Mouse (Mus musculus) mesoderm, embryonic 11.5 days (tissue): ENCODE measurements around the gene Carns1.

Experiments
- DNase-seq: peaks from one replicate; pipeline ENCODE4 v3.0.0-alpha.2; 2012; ENCODE audit warnings: low read depth, low spot score

The Carns1 gene

DNA sequence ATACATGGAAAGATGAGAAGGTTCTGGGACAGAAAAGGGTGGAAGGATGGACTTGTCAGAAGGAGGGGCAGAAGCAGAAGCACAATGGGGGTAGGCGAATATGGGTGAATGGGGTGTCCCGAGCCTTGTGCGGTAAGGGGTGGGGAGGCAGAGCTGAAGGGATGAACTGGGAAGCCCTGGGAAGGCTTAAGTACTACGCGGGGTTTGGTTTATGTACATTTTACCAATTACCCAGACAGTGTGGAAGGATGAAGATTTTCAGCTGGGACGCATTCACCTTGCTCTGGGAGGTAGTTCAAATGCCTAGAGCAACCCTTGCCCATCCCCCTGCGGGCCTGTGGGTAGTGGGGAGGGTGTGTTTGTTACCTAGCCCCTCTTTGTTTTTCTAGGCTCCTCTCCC lies 26.9 kb upstream of the Carns1 start:
- no peak for DNase-seq

DNA sequence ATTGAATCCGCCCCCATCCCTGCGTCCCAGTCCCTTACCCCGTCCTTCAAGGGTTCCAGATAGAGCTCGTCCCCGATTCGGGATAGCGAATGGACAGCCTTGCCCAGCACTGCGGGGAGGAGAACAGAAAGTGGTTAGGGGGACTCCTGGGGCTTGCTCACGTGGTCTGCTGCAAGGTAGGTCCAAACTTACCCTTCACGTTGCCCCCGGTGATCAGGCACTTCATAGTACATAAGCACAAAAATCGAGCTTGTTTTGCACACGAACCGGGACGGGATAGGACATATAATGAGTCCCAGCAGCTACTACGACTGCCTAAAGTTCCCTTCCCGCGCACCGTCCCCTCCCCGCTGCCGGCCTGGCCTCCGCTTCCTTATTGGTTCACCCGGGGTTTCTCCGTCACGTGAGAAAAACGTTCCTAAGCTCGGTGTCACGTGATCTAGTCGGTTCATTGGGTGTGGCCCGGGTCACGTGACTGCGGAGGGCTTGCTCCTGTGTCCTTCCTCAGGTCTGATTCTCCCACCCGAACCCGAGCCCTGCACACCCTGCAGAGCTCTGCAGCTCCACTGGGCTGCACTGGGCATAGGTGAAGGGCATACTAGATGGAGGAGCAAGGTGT lies 26.1 kb upstream of the Carns1 start, which contains the start of gene Rad9a:
TSS of gene Rad9a (minus strand) at position 372 of the 619 bp plus-strand sequence.
- peak; percentile 97 for DNase-seq

DNA sequence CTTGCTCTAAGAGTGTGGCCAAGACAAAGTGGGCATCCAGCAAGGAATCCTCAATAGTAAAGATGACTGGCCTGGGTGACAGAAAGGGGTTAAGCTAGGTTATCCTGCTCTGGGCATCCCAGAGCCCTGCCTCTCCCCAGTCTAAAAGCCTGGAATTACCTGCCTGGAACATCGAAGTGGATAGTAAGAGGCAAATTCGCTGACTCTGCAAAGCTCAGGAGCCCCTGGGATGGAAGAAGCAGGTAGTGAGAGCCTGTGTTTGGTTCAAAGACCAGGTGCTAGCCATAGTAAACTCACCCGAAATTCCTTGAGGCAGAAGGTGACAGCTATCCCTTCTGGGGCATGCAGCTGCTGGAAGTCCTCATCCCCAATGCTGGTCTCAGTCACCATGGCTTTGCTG lies 21.9 kb upstream of the Carns1 start:
- DNase-seq, result no peak

DNA sequence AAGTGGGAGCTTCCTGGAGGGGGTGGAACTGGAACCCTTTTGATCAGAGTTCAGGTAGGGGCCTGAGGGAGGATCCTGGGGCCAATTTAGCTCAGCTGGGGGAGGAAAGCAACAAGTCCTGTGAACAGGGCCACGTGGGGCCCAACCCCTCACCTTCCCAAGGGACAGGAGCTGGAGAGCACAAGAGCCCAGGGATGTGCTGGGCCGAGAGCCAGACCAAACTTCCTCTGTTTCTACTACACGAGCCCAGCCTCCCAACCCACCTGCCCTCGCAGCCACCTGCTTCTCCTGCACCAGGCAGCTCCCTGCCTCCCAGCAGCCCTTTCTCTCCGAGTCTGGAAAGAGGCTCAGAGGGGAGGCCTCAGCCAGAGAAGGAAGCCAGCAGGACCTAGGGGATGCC lies 21.3 kb upstream of the Carns1 start:
- DNase-seq, result no peak

DNA sequence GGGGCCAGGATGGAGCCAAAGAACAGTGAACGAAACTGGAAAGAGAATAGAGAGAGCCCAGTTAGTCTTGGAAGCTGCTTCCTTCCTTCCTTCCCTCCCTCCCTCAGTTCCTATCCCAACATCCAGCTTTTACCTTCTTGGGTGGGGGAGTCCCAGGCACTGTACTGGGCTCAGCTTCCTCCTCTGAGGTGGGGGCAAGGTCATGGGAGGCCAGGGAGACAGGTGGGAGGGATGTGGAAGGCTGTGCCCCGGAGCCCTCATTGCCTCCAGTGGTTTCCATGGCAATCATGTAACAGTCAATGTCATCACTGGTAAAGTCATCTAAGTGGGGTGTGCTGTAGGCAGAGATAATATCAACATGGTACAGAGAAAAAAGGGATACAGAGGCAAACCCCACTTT lies 20.8 kb upstream of the Carns1 start:
- DNase-seq, result no peak

DNA sequence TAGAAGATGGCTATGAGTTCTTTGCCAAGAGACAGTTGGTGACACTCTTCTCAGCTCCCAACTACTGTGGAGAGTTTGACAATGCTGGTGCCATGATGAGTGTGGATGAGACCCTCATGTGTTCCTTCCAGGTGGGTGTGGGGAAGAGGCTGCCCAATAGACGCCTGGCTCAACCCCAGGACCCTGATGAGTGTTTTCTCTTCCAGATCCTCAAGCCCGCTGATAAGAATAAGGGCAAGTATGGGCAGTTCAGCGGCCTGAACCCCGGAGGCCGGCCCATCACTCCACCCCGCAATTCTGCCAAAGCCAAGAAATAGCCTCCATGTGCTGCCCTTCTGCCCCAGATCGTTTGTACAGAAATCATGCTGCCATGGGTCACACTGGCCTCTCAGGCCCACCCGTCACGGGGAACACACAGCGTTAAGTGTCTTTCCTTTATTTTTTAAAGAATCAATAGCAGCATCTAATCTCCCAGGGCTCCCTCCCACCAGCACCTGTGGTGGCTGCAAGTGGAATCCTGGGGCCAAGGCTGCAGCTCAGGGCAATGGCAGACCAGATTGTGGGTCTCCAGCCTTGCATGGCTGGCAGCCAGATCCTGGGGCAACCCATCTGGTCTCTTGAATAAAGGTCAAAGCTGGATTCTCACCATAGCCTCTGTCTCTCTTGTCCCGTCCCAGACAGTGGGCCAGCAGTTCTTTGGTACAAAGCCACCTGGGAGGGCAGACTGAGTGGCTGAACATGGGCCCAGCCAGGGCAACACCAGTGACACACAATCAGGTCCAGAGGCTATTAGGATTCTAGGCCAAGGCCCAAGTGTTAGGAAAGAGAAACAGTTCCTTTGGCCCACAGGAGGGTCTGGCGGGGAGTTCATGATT lies 19.7 kb upstream of the Carns1 start:
- DNase-seq, result no peak

DNA sequence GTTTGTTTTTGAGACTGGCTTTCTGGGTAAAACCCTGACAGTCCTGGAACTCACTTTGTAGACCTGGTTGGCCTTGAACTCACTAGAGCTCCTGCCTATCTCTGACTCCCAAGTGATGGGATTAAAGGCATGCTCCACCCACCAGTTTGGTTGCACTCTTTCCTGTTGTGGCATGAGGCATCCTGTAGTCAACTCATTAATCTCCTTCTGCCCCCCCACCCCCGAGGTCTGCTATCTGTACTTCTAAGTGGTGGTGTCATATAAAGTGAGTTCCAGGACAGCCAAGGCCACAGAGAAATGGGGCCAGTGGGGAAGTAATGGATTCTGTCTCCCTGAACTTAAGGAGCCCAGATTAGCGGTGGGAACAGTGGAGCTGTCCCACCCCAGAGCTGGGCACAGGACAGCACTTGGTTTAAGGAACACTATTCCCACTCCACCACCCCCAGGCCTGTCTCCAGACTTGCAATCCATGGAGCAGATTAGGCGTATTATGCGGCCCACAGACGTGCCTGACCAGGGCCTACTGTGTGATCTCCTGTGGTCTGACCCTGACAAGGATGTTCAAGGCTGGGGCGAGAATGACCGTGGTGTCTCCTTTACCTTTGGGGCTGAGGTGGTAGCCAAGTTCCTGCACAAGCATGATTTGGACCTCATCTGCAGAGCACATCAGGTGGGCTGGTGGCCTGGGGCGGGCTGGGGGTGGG lies 18.9 kb upstream of the Carns1 start:
- no peak for DNase-seq

DNA sequence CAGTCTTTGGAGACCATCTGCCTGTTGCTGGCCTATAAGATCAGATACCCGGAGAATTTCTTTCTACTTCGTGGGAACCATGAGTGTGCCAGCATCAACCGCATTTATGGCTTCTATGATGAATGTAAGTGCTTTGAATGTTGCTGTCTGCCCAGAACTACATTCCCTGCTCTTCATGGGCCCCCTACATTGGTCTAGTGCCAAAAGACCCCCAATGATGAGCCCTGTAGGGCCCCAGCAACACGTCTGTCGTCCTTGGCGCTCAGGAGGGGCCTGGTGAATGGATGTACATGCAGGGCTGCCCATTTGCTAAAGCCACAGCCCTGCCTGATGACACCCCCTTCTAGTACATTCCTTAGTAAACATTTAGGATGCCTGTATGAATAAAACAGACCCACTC lies 17.9 kb upstream of the Carns1 start:
- no peak for DNase-seq

DNA sequence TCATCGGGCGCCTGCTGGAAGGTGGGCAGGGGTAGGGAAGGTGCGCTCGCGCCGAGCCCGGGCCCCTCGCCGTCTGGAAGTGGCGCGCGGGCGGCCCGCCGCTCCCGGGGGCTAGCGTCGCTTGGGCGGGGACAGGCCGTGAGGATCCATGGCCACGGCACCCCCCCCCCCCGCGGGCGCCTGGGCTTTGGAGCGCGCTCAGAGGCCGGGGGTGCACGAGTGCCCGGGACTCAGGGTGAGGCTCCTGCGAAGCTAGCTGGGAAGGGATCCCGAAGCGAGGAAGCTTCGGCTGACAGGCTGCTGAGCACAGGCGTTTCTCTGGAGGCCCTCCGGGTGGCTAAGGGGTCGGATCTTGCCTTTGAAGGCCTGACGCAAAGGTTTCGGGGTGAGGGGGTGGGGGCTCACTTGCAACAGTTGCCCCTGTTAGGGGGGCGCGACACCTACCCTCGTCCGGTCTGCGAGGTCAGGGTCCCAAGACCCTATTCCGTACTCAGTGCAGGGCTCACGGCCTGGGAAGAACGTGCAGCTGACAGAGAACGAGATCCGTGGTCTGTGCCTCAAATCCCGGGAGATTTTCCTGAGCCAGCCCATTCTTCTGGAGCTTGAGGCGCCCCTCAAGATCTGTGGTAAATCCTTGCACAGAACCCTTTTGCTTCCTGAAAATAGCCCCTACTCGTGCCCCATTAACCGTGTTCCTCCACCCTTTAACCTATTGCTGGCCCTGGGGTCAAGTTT lies 17.1 kb upstream of the Carns1 start:
- DNase-seq, result peak; percentile 43

DNA sequence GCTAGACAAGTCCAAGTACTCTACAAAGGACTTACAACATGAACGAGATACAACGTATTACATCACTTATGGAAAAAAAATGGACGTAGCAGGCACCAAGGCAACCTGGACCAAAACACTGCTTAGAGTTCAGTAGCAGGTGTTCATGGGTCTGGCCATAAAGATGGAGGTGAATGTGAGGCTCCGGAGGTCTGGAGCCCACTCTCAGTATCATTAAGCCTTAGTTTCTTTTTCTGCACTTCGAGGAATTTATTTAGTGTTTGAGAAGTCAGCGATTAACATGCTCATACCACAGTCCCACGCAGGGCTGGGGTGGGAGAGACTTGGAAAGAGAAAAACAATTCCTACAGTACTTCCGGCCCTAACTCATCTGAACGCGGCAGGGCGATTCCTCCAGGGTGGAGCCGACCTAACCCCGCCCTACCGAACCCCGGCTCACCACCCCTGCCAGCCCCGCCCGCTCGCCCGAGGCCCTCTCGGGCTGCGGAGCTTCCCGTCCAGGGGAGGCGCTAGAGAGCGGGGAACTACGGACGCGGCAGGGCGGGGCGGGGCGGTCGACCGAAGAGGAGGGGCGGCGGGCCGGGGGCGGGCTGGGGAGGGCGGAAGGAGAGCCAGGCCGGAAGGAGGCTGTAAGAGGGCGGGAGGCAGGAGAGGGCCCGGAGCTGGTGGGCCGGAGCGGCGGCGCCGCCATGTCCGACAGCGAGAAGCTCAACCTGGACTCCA lies 16.4 kb upstream of the Carns1 start, which contains the start of gene Ppp1ca:
TSS of gene Ppp1ca (plus strand) at position 538 of the 723 bp plus-strand sequence.
- DNase-seq, result peak; percentile 96

DNA sequence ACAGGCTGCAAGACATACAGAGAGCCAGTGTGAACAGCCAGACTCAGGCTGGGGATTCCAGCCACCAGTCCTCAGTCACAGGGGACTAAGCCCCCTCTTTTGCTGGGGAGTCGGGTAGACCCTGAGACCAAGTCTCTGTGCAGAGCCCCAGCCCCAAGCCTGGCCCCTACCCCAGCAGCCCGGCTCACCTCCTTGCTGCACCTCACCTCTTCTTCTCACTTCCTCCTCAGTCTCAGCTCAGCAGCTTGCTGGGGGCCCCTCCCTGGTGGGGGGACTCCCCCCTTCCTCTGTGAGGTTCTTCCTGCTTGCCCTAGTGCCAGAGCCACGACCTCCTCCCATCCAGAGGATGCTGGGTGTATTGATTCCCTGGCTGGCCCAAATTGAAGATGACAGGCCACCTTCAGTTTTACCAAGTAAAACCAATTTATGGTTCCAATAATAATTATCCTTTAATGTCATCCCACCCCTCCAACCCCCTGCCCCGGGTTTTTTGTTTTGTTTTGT lies 15.6 kb upstream of the Carns1 start, which contains the start of gene Tbc1d10c:
TSS of gene Tbc1d10c (minus strand) at position 454 of the 504 bp plus-strand sequence.
- no peak for DNase-seq

DNA sequence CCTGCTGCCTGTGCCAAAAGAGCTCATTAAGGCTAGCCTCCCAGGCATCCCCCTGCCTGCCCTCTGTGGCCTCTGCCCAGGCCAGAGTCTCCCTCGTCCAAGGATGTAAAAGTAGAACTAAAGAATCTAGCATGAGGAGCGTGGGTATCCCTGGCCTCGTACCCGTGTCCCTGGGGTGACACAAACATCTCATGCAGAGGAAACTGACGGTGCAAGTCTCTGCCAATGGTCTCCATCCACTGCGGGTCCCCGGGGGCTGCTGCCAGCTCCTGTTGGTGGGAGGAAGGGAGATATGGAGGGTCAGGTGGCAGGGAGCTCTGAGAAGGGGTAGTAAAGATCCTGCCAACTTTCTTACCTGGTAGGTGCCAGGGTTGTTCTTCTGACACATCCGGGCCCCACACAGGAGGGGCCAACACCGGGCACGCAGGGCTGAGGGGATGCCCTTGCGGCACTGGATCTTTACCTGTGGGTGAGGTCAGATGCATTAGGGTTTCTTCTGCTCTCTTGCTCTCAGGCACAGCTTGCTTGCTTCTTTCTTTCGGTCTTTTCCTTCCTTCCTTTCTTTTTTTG lies 13.9 kb upstream of the Carns1 start:
- DNase-seq, result no peak

DNA sequence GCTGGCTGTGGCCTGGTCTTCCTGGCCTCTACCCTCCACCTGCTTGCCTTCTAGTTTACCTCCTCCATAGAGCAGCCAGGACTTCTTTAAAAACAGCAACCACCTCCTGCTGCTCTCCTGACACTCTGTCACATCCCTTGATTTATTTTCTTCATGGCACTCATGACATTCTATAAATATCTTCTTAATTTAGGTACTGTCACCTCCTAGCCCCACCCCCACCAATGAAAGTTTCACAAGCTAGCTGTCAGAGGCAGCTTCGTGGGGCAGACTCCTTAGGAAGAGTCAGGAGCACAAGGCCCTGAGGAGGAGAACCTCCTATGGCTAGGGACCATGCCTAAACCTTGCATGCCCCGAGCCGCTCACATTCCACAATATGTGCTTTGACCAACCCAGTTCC lies 12.0 kb upstream of the Carns1 start:
- DNase-seq, result no peak

DNA sequence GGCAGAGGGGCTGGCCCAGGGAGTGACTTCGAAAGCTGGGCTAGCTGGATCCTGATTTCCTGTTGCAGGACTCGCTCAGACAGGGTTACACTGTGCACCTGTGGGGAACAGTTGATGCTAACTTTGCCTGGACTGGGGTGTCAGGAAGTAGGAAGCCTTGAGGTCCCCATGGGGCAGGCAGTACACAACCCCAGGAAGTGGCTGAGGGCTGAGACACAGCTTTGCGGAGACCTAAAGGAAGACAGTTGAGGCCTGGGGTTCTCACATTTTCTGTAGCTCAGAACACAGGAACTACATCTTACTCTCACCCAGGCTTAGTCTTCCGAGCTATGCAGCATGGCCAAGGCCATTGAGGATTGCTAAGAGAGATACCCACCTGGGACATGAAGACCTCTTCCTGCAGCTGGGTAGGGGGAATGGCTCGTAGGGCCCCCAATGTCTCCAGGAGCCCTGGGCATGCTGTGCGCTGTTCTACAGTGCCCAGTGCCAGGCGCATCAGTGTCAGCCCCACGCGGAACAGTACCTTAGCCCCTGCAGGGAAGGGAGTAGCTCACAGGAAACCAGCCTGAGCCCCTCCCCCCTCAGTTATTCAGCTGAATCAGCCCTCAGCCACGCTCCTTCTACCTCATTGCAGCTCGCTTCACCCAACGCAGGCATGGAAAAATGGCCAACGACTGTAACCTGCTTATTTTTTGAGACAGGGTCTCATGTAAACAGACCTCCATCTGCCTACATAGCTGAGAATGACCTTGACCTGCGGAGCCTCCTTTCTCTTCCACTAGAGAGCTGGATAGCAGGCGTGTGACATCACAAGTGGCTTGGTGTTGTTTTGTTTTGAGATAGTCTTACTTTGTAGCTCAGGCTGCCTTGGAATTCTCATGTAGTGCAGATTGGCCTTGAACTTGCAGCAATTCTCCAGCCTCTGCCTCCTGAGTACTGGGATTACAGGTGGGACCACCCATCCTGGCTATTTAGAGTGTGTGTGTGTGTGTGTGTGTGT lies 10.0 kb upstream of the Carns1 start:
- no peak for DNase-seq

DNA sequence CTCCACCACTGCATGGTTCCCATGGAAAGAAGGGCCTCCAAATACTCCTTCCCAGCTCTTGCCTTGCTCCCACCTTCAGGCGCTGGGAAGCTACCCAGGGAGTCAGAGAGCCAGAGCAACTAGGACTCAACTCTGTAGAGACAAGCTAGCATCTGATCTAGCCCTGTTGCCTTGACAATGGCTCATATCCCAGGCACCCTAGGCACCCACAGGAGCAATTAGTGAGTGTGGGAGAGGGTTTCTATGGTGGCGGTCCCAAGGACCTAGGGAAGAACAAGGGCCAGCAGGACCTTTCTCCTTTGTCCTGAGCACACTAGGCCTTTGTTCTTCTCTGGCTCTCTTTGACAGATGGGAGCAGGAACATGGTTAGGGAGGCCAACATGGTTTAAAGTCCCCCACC lies 8.4 kb upstream of the Carns1 start:
- DNase-seq, result no peak

DNA sequence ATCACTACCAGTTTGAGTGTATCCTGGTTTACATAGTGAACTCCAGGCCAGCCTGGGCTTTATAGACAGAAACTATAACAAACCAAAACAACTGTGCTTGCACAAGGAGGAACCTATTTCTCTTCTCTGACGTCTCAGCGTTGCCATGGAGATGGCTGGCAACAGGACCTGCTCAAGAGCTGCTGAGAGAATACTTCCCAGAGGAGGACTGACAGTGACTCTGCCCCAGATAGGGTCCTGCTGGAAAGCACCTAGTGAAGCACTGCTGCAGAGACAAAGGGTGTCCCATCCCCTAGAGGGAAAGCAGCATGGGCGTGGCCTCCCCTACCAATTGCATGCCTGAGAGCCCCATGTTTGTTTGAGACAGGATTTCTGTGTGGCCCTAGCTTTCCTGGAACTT lies 6.6 kb upstream of the Carns1 start:
- DNase-seq, result peak; percentile 63

DNA sequence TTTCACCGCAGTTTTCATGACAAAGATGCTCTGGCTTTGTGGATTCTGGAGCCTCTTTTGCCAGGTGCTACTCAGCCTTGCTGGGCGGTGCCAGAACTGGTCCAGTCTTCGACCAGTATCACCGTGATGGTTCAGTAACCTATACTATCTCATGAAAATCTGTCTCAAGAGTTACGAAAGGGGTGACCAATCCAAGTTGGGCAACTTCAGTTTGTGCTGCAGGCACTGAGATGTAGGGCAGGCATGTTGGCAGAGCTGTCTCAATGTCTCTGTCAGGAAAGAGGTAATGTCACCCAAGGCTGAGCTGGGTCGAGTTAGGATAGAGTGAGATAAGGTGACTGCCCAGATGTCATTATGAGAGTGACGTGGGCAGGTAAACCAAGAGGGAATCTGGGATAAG lies 5.1 kb upstream of the Carns1 start:
- no peak for DNase-seq

DNA sequence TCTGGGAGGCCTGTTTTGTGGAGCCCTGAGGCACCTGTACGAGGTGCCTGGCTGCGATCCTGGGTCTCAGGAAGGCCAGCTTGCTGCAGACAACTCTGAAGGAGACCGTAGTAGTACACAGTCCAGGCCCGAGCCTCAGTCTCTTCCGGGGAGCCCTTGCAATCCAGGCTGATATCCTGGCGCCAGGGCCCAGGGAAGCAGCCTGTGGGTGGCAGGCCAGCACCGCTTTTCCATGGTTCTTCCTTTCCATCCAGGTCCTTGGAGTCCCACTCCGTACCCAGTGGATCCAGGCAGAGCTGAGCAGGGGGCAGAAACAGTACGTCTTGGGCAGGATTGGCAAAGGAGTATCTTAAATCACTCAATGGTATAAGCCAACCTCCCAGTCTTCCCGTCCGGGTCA lies 2.4 kb downstream of the Carns1 start:
- no peak for DNase-seq
